Mouse (Mus musculus): ENCODE measurements around the gene Med7.

GRCm38 (mm10) chr11:46431129-46431528 is 5.6 kb upstream of the Med7 start:
- TF ChIP-seq CTCF (IDR thresholded peaks at IDR 0.05; ENCODE audit: extremely low read depth, insufficient read depth, low read length) (peak; percentile 84), POLR2A (IDR thresholded peaks at IDR 0.05; ENCODE audit: extremely low read depth, insufficient read depth, low read length) (no peak)

Measured in cortical plate, adult 2 months (tissue).